Mouse (Mus musculus): ENCODE measurements around the gene Car12.

GRCm38 (mm10) chr9:66794629-66795463 is 81.4 kb downstream of the Car12 start:
- TF ChIP-seq POLR2A (IDR thresholded peaks at IDR 0.05; ENCODE audit: insufficient read length, low read depth) (peak; percentile 52), TCF12 (IDR thresholded peaks at IDR 0.05; ENCODE audit: insufficient read depth, poor library complexity, severe bottlenecking) (no peak), MAX (IDR thresholded peaks at IDR 0.05; ENCODE audit: low read depth) (no peak), MYOD1 (IDR thresholded peaks at IDR 0.05; ENCODE audit: control insufficient read depth in 1 of 3, insufficient read length in 2 of 3, low read depth in 2 of 3) (no peak), USF1 (IDR thresholded peaks at IDR 0.05; ENCODE audit: low read depth) (no peak)
